Mouse (Mus musculus) midbrain, embryonic 11.5 days (tissue): ENCODE data around the gene Diras1. TPM values are rescaled to one million over a fixed set of nuclear protein-coding genes. Genes with fewer than 3 reads are reported as not detected.
A peak's percentile ranks its signal among the peaks of the same experiment; 100 is the strongest.

Experiments
- ATAC-seq: fragments of 200-750 bp; cut with Nextera tagmentation; 2 replicates; pipeline ENCODE4 v1.8.0; 2017; ENCODE audit warnings: moderate TSS enrichment, moderate library complexity; ENCODE audit not compliant: low FRiP score
- DNase-seq: peaks from one replicate; pipeline ENCODE4 v3.0.0; 2015; ENCODE audit warnings: low spot score; ENCODE audit errors: missing footprints
- H3K27ac ChIP-seq: fragments of 300-500 bp; sonication (generic); 2 replicates; pipeline ENCODE4 v1.5.1; 2014; ENCODE audit warnings: low read depth, low read length
- H3K27me3 ChIP-seq: fragments of 300-500 bp; sonication (generic); 2 replicates; pipeline ENCODE4 v1.6.1; 2014; ENCODE audit warnings: mild to moderate bottlenecking, low read length, moderate library complexity, mixed read lengths; ENCODE audit not compliant: control insufficient read depth, insufficient read depth
- H3K36me3 ChIP-seq: fragments of 300-500 bp; sonication (generic); 2 replicates; pipeline ENCODE4 v1.6.1; 2014; ENCODE audit warnings: mild to moderate bottlenecking, low read length, moderate library complexity, mixed read lengths; ENCODE audit not compliant: control insufficient read depth, insufficient read depth
- H3K4me1 ChIP-seq: fragments of 300-500 bp; sonication (generic); 2 replicates; pipeline ENCODE4 v1.6.1; 2014; ENCODE audit warnings: low read length; ENCODE audit not compliant: control insufficient read depth, insufficient read depth
- H3K4me2 ChIP-seq: fragments of 300-500 bp; sonication (generic); 2 replicates; pipeline ENCODE4 v1.6.1; 2014; ENCODE audit warnings: mild to moderate bottlenecking, moderate library complexity
- H3K4me3 ChIP-seq: fragments of 300-500 bp; sonication (generic); 2 replicates; pipeline ENCODE4 v1.5.1; 2014; ENCODE audit warnings: low read depth, low read length
- H3K9ac ChIP-seq: fragments of 300-500 bp; sonication (generic); 2 replicates; pipeline ENCODE4 v1.6.1; 2014; ENCODE audit warnings: low read length
- H3K9me3 ChIP-seq: fragments of 300-500 bp; sonication (generic); 2 replicates; pipeline ENCODE4 v1.6.1; 2016; ENCODE audit warnings: low read length; ENCODE audit not compliant: control insufficient read depth
- WGBS: fragments of 180-500 bp; shearing (Covaris S2); extraction: QIAGEN DNeasy Blood & Tissue Kit; methylation state at CpG from one replicate; pipeline ENCODE4 v1.1.7; 2014; 5-methylcytosine and 5-hydroxymethylcytosine counted together
- polyA plus RNA-seq: library from polyadenylated mRNA; unstranded; fragments of >200 nt; fragmentation: Nextera tagmentation; extraction: Ambion mirVana; gene quantifications from 2 replicates; pipeline ENCODE4 v1.2.1, GENCODE M21; 2014

Gene Diras1
- polyA plus RNA-seq, 1 experiment from 2014 or later: 3.3 TPM

GRCm38 (mm10) chr10:80973722-80974121 is 51.7 kb downstream of the Diras1 start:
- H3K36me3 ChIP-seq: no peaks in the 10 kb centered on the region
- H3K27me3 ChIP-seq: no peaks in the 10 kb centered on the region
- WGBS: 85% methylated on average over 1 of the region's 1 CpGs
- no peaks in the 10 kb centered on the region for H3K4me1 ChIP-seq
- no peak overlapping the region for H3K9ac ChIP-seq
- no peak overlapping the region for H3K4me3 ChIP-seq
- no peak overlapping the region for H3K4me2 ChIP-seq
- DNase-seq: peak; percentile 28
- no peak overlapping the region for H3K27ac ChIP-seq
- ATAC-seq: no peak
- no peaks in the 10 kb centered on the region for H3K9me3 ChIP-seq

GRCm38 (mm10) chr10:80972071-80972987 is 53.1 kb downstream of the Diras1 start:
- H3K4me2 ChIP-seq: no peak overlapping the region
- no peaks in the 10 kb centered on the region for H3K4me1 ChIP-seq
- no peak overlapping the region for H3K27ac ChIP-seq
- DNase-seq (peak; percentile 45), ATAC-seq (no peak)
- H3K9ac ChIP-seq: no peak overlapping the region
- WGBS: 68% methylated on average over 11 of the region's 11 CpGs
- no peak overlapping the region for H3K4me3 ChIP-seq
- H3K27me3 ChIP-seq: no peaks in the 10 kb centered on the region
- H3K9me3 ChIP-seq: no peaks in the 10 kb centered on the region
- H3K36me3 ChIP-seq: no peaks in the 10 kb centered on the region

GRCm38 (mm10) chr10:80971533-80971932 is 53.9 kb downstream of the Diras1 start:
- H3K9ac ChIP-seq: no peak overlapping the region
- DNase-seq: no peak
- no peak overlapping the region for H3K4me2 ChIP-seq
- H3K27ac ChIP-seq: no peak overlapping the region
- ATAC-seq: no peak
- 83% methylated on average over 15 of the region's 15 CpGs for WGBS
- no peaks in the 10 kb centered on the region for H3K27me3 ChIP-seq
- H3K36me3 ChIP-seq: no peaks in the 10 kb centered on the region
- H3K4me3 ChIP-seq: no peak overlapping the region
- H3K4me1 ChIP-seq: no peaks in the 10 kb centered on the region
- no peaks in the 10 kb centered on the region for H3K9me3 ChIP-seq

- H3K4me1 ChIP-seq: no peaks in the 10 kb centered on the region
- no peak overlapping the region for H3K27ac ChIP-seq
- no peak overlapping the region for H3K9ac ChIP-seq
- H3K4me2 ChIP-seq: no peak overlapping the region
- H3K36me3 ChIP-seq: no peaks in the 10 kb centered on the region
- ATAC-seq: no peak
- DNase-seq: peak; percentile 68
- 85% methylated on average over 8 of the region's 8 CpGs for WGBS
- no peaks in the 10 kb centered on the region for H3K9me3 ChIP-seq
- H3K27me3 ChIP-seq: no peaks in the 10 kb centered on the region
- H3K4me3 ChIP-seq: no peak overlapping the region
Measured at GRCm38 (mm10) chr10:80970159-80970558, 55.3 kb downstream of the Diras1 start.

Other genes with a start within 250 kb of the Diras1 start
- 92.2 and 104 TPM in 2 replicates for gene Sf3a2, start 227.5 kb downstream of the Diras1 start, polyA plus RNA-seq
- 138 and 151 TPM in 2 replicates for gene Plekhj1, start 227.0 kb downstream of the Diras1 start, polyA plus RNA-seq
- not detected in 2 replicates for gene Amh, start 220.4 kb downstream of the Diras1 start, polyA plus RNA-seq
- gene Jsrp1, start 212.2 kb downstream of the Diras1 start, polyA plus RNA-seq: 0.38 and 0.80 TPM in 2 replicates
- gene Oaz1, start 199.0 kb downstream of the Diras1 start, polyA plus RNA-seq: 1,723 and 1,824 TPM in 2 replicates
- 0.23 and 0.55 TPM in 2 replicates for gene Lingo3, start 181.6 kb downstream of the Diras1 start, polyA plus RNA-seq
- gene Lsm7, start 170.5 kb downstream of the Diras1 start, polyA plus RNA-seq: 248 and 290 TPM in 2 replicates
- gene Sppl2b, start 170.4 kb downstream of the Diras1 start, polyA plus RNA-seq: 19.7 and 24.0 TPM in 2 replicates
- gene Tmprss9, start 153.8 kb downstream of the Diras1 start, polyA plus RNA-seq: not detected in 2 replicates
- 321 and 347 TPM in 2 replicates for gene Timm13, start 124.7 kb downstream of the Diras1 start, polyA plus RNA-seq
- 19.4 and 19.7 TPM in 2 replicates for gene Lmnb2, start 107.4 kb downstream of the Diras1 start, polyA plus RNA-seq
- gene Gadd45b, start 95.6 kb downstream of the Diras1 start, polyA plus RNA-seq: 10.1 and 11.3 TPM in 2 replicates
- gene Gng7, start 10.7 kb downstream of the Diras1 start, polyA plus RNA-seq: 6.6 and 7.0 TPM in 2 replicates
- gene Slc39a3, start 11.8 kb upstream of the Diras1 start, polyA plus RNA-seq: 9.1 and 10.1 TPM in 2 replicates
- gene Sgta, start 34.5 kb upstream of the Diras1 start, polyA plus RNA-seq: 200 and 232 TPM in 2 replicates
- 44.1 and 51.4 TPM in 2 replicates for gene Thop1, start 44.4 kb upstream of the Diras1 start, polyA plus RNA-seq
- 0.08 and 0.34 TPM in 2 replicates for gene Creb3l3, start 73.2 kb upstream of the Diras1 start, polyA plus RNA-seq
- 189 and 210 TPM in 2 replicates for gene Map2k2, start 80.3 kb upstream of the Diras1 start, polyA plus RNA-seq
- 5.3 and 5.6 TPM in 2 replicates for gene Zbtb7a, start 109.6 kb upstream of the Diras1 start, polyA plus RNA-seq
- 42.1 and 46.5 TPM in 2 replicates for gene Pias4, start 142.3 kb upstream of the Diras1 start, polyA plus RNA-seq
- 398 and 422 TPM in 2 replicates for gene Eef2, start 151.0 kb upstream of the Diras1 start, polyA plus RNA-seq
- gene Dapk3, start 157.3 kb upstream of the Diras1 start, polyA plus RNA-seq: 49.7 and 50.6 TPM in 2 replicates
- not detected in 2 replicates for gene 4930442H23Rik, start 158.2 kb upstream of the Diras1 start, polyA plus RNA-seq
- not detected in 2 replicates for gene Nmrk2, start 176.4 kb upstream of the Diras1 start, polyA plus RNA-seq
- gene Atcay, start 205.2 kb upstream of the Diras1 start, polyA plus RNA-seq: 21.2 and 22.2 TPM in 2 replicates
- 3.0 and 3.8 TPM in 2 replicates for gene Zfr2, start 207.5 kb upstream of the Diras1 start, polyA plus RNA-seq
- 2.5 and 2.7 TPM in 2 replicates for gene Matk, start 227.3 kb upstream of the Diras1 start, polyA plus RNA-seq
- gene Mrpl54, start 241.3 kb upstream of the Diras1 start, polyA plus RNA-seq: 198 and 205 TPM in 2 replicates
- 25.4 and 31.2 TPM in 2 replicates for gene Apba3, start 241.3 kb upstream of the Diras1 start, polyA plus RNA-seq